Mouse (Mus musculus) kidney, adult 18-20 months (tissue): Measurements from ENCODE around the gene Rnf220.

ENCODE experiments used
- DNase-seq: peaks from one replicate; pipeline ENCODE4 v3.0.0; 2021

Gene Rnf220

DNA sequence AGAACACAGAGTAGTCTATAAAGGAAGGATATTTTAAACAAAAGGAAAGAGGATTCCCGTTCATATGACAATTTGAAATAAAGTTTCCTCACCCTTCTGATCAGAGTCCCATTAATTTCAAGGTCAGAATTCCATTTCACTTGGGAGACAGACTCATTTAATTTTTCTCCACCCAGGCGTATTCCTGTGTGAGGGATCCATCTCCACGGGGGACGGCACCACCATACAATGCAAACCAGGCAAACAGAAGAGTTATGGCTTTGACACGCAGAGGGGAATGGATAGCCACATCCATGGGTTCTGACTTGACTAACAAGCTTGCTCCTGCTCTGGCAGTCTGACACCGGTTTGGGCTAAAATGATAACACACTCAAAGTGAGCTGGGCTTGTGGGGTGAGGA lies 9.4 kb downstream of the Rnf220 start:
- no peak for DNase-seq

DNA sequence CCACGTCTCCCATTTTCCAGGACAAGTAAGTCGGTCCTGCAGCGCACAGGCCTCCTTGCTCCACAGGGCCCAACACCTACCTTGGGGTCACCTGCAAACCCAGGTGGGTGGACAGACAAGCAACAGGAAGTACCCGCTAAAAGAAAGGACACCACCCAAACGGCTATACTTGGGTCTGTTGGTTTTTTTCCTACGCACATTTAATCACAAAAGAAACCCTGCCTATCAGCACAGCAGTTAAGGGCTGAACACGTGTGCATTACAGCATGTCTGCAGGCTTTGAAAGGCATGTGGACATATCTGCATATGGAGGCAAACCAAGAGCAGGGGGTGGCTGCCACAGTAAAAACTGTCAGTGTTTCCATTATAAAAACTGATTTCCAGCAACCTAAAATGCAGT lies 10.7 kb downstream of the Rnf220 start:
- DNase-seq = no peak

DNA sequence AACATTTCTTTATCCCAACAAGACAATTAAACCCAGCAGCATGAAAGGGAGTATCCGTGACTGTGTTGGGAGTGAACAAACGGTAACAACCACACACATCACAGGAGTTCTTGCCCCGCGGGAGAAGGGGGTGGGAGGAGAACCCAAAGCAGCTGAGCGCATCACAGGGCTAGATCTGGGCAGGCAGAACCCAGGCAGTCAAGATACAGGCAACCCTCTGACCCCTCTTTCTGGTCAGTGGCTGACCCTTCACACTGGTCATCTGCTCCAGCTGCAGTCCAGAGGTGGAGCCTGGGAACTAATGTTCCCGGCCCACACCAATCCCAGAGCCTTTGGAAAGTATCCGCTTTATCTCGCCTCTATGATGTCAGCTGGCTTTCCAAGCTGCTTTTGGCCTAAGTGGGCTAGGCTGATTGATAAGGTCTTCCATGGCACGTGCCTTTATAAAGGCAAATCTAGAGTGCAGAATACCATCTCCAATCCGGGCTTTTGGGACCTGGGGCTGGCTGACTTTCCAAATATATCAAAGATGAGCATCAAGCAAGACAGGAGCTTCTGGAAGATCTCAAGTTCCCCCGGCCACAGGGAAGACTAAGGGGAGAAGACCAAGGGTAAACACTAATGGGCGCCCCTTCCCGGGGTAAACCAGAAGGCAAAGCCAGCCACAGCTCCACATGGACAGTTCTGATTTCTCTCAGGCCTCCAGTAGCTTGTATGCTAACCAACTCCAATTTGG lies 11.6 kb downstream of the Rnf220 start:
- no peak for DNase-seq

DNA sequence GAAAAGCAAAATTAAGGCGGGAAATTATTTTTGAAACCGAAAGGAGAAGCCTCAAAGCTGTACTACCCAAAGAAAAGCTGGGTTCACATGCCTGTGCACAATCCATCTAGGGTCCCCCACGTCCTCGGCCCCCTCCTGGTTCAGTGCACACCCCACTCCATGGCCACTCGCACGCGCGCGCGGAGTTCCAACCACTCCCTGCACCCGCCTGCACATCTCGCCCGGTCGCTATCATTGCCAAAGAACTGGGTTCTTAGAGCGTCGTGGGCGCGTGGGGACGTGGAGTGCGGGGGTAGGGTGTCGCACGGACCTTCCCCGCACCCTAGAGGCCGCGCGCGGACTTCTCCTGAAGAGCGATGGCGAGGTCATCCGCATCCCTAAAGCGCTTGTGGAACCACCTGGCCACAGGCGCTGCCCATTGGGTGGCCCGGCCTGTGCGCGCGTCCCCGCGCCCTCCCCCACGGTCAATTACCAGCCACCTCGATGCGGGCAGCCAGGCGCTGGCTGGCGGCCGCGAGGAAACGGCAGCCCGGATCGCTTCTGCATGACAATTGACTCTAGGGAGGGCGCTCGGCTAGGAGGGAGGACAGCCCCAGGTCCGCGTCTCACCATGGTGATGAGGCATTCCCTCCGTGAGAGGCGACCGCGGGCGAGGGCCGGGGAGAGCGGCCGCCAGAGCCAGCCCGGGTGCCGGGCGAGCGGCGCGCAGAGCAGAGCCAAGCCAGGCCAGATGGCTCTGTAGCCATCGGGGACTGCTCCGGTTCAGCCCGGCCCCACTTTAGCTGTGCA lies 12.4 kb downstream of the Rnf220 start:
- peak; percentile 36 for DNase-seq

- peak; percentile 48 for DNase-seq
Observed at GRCm38 (mm10) chr4:117483931-117484255, 13.0 kb downstream of the Rnf220 start.

- no peak for DNase-seq
Observed at GRCm38 (mm10) chr4:117482103-117482502, 14.7 kb downstream of the Rnf220 start.

DNA sequence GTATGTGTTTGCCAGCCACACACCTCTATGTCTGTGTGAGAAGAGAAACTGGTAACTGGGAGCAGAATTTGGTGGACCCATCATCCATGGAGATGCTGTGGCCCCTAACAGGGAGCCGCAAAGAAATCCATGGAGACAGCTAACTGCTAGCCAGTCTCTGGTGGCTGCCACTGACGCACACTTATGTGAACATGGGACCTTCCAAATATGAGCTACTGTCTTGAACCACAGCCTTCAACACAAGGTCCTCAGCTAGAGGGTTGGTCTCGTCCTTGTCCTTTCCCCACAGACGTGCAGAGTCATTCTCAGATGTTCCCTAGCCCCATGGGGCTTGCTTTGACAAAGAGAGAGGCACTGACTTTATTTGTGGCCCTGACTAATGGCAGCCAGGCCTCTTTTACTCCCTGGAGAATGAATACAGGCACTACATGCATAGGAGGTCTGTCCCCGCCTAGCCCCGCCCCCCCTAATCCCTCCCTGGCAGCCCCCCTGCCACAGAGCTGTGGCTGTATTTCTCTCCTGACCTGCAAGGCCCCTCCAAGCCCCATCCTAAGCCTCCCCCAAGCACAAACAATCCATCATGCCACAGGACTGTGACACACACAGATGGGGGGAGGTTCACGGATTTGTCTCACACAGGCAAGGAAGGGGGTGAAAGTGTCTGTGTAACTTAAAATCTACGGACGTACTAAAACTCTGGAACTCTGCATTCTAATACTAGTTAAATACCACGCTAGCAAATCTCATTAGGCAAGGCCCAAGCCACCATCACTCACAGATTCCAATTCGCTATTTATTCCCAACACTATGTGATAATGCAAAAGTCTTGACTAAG lies 16.0 kb downstream of the Rnf220 start:
- DNase-seq = no peak

DNA sequence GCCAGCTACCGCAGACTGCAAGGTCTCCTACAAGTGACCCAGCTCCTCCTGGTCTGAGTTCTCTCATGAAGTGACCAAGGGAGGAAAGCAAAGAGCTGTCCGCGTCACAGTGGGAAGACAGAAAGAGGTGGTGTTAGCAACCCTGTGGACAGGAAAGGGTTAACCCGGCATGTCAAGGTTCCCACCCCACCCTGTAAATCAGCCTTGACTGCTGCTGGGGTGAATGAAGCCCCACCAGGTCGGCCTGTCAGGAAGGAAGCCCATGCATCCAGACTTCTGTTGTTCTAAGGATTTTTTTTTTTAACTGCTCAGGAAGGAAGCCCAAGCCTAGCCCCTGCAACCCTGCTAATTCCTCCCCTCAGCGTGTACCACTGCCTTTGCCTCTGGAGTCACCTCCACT lies 16.9 kb downstream of the Rnf220 start:
- DNase-seq = no peak

GRCm38 (mm10) chr4:117478101-117478673 lies 18.7 kb downstream of the Rnf220 start:
- DNase-seq = peak; percentile 57

DNA sequence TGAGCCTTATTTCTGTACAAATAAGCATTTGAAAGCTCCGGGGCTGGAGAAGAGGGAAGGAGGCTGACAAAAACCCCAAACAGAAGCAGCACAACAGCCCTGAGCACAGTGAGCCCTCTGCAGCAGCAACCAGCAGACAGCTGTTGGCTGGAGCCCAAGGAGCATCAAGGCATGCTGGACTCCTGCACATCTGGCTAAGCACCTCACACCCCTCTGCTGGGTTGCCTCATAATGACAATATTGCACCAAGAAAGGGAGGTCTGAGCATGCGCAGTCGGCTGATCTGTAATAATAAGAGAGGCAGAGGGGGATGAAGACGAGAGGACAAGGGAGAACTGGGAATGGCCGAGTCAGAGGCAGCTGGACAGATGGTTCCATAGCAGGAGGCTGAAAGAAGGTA lies 19.5 kb downstream of the Rnf220 start:
- DNase-seq = no peak

DNA sequence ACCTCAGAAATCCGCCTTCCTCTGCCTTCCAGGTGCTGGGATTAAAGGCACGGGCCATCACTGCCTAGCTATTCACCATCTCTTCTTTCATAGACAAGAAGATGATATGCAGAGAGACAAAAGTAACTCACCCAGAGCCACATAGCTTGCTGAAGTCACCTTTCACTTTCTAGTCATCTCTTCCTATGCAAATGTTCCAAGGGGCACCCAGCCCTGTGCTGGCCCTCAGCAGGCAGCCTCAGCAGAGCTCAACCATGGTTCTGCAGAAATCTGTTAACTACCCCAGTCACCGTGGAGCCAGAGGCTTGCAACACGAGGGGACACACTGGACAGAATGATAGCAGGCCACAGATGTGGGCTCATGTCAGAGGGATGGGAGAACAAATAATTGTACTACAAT lies 20.1 kb downstream of the Rnf220 start:
- DNase-seq = no peak

- DNase-seq = no peak
Observed at GRCm38 (mm10) chr4:117476355-117476754, 20.5 kb downstream of the Rnf220 start.

GRCm38 (mm10) chr4:117473985-117474354 lies 22.9 kb downstream of the Rnf220 start:
- no peak for DNase-seq

- no peak for DNase-seq
Observed at GRCm38 (mm10) chr4:117473291-117473984, 23.4 kb downstream of the Rnf220 start.

DNA sequence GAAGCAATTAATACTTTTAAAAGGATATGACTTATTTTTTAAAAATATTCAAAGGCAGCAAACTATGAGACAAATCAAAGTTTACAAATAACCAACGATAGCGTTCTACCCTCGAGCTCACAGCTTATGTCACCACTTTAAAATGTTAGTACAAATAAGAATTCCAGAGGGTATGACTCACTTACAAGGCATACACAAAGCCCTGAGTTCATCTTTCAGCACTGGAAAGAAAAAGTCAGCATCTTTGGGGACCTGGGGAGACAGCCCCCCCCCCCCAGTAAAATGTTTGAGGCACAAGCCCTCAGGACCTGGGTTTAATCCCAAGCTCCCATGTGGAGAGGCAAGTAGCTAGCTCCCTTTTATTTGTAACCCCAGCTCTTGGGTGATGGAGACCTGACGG lies 27.4 kb downstream of the Rnf220 start:
- no peak for DNase-seq

GRCm38 (mm10) chr4:117467936-117468335 lies 28.9 kb downstream of the Rnf220 start:
- no peak for DNase-seq

GRCm38 (mm10) chr4:117449151-117449550 lies 47.7 kb downstream of the Rnf220 start:
- no peak for DNase-seq

DNA sequence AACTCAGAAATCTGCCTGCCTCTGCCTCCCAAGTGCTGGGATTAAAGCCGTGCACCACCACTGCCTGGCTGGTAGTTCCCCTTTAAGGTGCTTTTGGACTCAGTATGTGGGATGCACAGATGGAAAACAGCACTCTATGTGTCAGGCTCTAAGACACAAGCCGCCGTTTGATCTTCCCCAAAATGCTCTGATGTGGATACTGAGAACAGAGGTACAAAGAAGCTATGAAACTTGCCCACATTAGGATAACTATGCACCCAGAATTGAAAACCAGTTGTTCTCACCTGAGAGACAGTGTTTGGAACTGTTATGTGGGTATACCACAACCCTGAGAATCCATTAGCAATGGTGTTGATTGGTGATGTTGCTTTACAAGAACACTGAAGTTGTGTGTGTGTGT lies 48.9 kb downstream of the Rnf220 start:
- DNase-seq = no peak

GRCm38 (mm10) chr4:117445516-117446207 lies 51.2 kb downstream of the Rnf220 start:
- DNase-seq = no peak

DNA sequence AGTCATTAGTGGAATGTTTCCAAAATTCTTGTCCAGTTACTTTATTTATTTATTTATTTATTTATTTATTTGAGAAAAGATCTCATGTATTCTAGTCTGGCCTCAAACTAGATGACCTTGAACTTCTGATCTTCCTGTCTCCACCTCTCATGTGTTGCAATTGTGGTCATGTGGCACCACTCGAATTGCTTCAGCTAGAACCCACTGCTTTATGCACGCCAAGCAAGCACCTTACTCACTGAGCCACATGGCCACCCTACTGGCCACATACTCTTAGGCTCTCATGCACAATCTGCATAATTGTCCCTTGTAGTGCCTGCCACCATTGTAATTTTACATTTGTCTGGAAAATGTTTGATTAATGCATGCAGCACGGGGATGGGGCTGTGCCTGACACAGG lies 57.9 kb downstream of the Rnf220 start:
- DNase-seq = no peak

- no peak for DNase-seq
Observed at GRCm38 (mm10) chr4:117438064-117438463, 58.8 kb downstream of the Rnf220 start.

DNA sequence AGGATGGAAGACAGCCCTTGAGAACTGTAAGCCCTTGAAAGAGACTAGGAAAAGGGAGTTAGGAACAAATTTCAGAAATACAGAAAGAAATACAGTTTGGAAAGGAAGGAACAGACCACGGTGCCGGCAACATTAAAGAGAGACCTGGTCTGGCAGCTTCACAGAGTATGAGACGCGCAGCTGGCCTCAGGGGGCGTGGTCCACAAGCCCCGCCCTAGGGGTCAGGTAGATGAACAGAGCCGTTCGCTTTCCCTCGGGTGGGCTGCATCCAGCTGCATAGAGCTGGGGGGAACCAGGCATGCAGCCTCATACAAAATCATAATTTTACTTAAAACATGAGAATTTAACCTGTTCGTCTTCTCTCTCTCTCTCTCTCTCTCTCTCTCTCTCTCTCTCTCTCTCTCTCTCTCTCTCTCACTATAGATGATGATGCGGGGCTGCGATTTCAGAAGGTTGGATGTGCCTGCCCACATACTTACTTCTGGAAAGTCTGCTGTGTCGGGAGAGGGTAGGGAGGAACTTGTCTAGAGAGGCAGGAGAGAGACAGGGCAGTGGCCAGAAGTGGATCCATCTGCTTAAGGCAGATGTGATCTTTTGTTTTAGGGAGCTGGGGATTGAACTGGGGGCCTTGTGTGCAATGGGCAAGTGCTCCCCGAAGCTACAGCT lies 59.7 kb downstream of the Rnf220 start:
- DNase-seq = no peak
